Mouse (Mus musculus): ENCODE data around the gene Ripply2.

DNA sequence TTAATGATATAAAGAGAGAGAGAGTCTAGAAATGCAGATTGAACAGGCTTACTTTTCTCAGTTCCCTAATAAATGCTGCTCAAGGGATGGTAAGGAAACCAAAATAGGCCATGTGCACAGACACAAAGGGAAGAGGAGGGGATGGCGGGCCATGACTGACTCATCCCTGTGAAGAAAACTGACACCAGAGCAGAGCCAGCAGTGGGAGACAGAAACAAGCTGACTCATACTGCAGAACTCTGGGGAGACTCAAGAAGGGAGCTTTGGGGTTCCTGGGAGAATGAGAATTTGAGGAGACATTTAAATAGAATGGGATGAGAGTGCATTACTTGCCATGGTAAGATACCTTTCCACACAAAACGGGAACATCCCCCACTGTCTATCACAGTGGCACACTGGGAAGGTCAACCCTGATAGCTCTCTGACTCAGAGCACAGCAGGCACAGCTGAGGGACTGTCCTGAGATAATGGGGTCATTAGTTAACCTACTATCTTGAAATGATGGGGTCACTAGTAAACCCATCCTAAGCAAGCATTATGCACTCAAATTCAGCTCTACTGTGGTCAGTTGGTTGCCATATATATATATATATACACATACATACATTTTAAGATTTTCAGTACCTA lies 15.3 kb upstream of the Ripply2 start:
- TF ChIP-seq CTCF (IDR thresholded peaks at IDR 0.05) = no peak
- no peak for TF ChIP-seq EP300 (IDR thresholded peaks at IDR 0.05)
